Mouse (Mus musculus): ENCODE data around the gene Adgrf4. TPM values are rescaled to one million over a fixed set of nuclear protein-coding genes. Genes with fewer than 3 reads are reported as not detected.

Gene Adgrf4
- not detected for polyA plus RNA-seq (2017; shearing (Covaris generic))

GRCm38 (mm10) chr17:42692136-42692535 lies at the start of gene Adgrf4:
TSS of gene Adgrf4 (minus strand) at chr17:42692284.

GRCm38 (mm10) chr17:42741801-42742217 lies 49.7 kb upstream of the Adgrf4 start, which contains the start of gene Adgrf2:
TSS of gene Adgrf2 (minus strand) at chr17:42742179.

GRCm38 (mm10) chr17:42611295-42611694 lies 80.8 kb downstream of the Adgrf4 start, which contains the start of gene Opn5:
TSS of gene Opn5 (minus strand) at chr17:42611395.

Other genes starting within 250 kb of the Adgrf4 start
- not detected for gene Opn5, start 80.9 kb downstream of the Adgrf4 start, polyA plus RNA-seq (2017; shearing (Covaris generic))
- gene Adgrf2, start 49.9 kb upstream of the Adgrf4 start, polyA plus RNA-seq (2017; shearing (Covaris generic)): not detected
- gene Cd2ap, start 184.4 kb upstream of the Adgrf4 start, polyA plus RNA-seq (2017; shearing (Covaris generic)): 6.0 TPM